12 mouse cellular contexts compared by ENCODE assay signal in the genomic region with DNA sequence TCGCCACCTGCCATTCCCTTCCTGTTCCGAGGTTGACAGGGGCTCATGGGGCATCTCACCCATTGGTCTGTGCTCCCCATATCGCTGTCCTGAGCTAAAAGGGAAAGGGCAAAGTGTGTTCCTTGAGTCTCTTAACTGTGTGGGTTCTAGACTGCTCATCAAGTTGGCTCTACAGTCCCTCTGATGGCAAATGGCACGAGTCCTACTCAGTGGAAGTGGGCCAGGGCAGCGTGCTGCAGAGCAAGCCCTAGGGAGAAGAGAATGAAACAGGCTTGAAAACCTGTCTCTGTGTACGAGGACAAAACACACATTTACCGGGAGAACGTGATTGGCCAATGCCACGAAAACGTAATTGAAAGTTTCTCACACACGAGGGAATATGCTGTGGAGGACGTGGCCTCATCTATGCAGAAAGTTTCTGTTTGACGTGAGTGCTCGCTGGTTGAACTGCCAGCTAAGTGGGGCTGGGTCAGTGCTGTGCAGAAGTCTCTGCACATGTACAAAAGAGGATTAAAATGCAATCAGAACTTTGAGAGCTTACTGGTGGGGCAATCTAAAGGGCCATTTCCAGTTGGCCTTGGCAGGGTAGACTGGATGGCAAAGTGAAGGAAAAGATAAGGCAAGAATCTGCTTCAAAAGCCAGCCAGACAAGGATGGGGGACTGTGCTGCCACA.
DNase-seq lines count a peak whose midpoint lies in the region; ATAC-seq lines count a peak whose summit lies in the region.
"Had no signal": no experiment of that assay in that cellular context is flagged by ENCODE, and none has a peak within 500 bp of the region (broad histone marks: within the 10 kb centered on the region; RNA-seq: fewer than 3 reads in every experiment).

No protein-coding gene starts in this region.

- peak; percentile 66 to 71 for DNase-seq in cerebellum, postnatal 10 days
- DNase-seq in cerebellum, adult 11 months = no peak
- DNase-seq in kidney, adult 8-10 months = no peak
- peak; percentile 73 for DNase-seq in NIH3T3 (ENCODE audit: low read depth)
- no peak for DNase-seq in testis, postnatal 10 days (ENCODE audit: low spot score)
- no peak for DNase-seq in layer of hippocampus, postnatal 36 days
- DNase-seq: embryo, embryonic 11 days; spleen, adult 18-20 months; thymus, adult 2 months had no signal

- H3K4me2 ChIP-seq in kidney, embryonic 14.5 days (replicated peaks; ENCODE audit: low read depth, low read length) = no peak overlapping the region
- H3K4me2 ChIP-seq in heart, embryonic 16.5 days (ENCODE audit: low read depth, low read length) = peak overlapping the region; percentile 29; the same call in 1 of the 2 replicates

- H3K27ac ChIP-seq in kidney, embryonic 14.5 days (ENCODE audit: low read depth, low read length) = peak overlapping the region; percentile 26; the same call in 1 of the 2 replicates
- peak overlapping the region; percentile 81 for H3K27ac ChIP-seq in heart, embryonic 16.5 days (ENCODE audit: low read length)
- H3K27ac ChIP-seq: heart, adult 2 months had no signal

- H3K4me1 ChIP-seq in kidney, embryonic 14.5 days (ENCODE audit: control insufficient read depth, insufficient read depth, low read length) = no peaks in the 10 kb centered on the region
- peaks cover 19% of the 10 kb centered on the region for H3K4me1 ChIP-seq in heart, embryonic 16.5 days (ENCODE audit: control insufficient read depth, insufficient read depth, low read length)

- no peak overlapping the region for H3K9ac ChIP-seq in kidney, embryonic 14.5 days (ENCODE audit: low read depth, low read length)
- H3K9ac ChIP-seq in heart, embryonic 16.5 days (ENCODE audit: low read length) = no peak overlapping the region

- H3K9me3 ChIP-seq in kidney, embryonic 14.5 days (ENCODE audit: control insufficient read depth, low read length) = no peaks in the 10 kb centered on the region
- H3K9me3 ChIP-seq in heart, embryonic 16.5 days (replicated peaks; ENCODE audit: control insufficient read depth, low read length) = no peaks in the 10 kb centered on the region

- H3K36me3 ChIP-seq in kidney, embryonic 14.5 days (ENCODE audit: control insufficient read depth, insufficient read depth, low read length) = no peaks in the 10 kb centered on the region
- H3K36me3 ChIP-seq in heart, embryonic 16.5 days (ENCODE audit: control insufficient read depth, insufficient read depth) = no peaks in the 10 kb centered on the region

- 86% methylated on average over 14 of the region's 14 CpGs for WGBS in kidney, embryonic 14.5 days
- 64% methylated on average over 14 of the region's 14 CpGs for WGBS in heart, embryonic 16.5 days

- no peaks in the 10 kb centered on the region for H3K27me3 ChIP-seq in kidney, embryonic 14.5 days (ENCODE audit: control insufficient read depth, insufficient read depth, low read length)
- no peaks in the 10 kb centered on the region for H3K27me3 ChIP-seq in heart, embryonic 16.5 days (ENCODE audit: control insufficient read depth, insufficient read depth, low read length)

- ATAC-seq in kidney, embryonic 14.5 days (ENCODE audit: low FRiP score, low TSS enrichment) = no peak
- ATAC-seq in heart, embryonic 16.5 days (replicated peaks; ENCODE audit: extremely low read depth, insufficient read depth, low FRiP score) = no peak; the same call in 1 of the 2 replicates

- H3K4me3 ChIP-seq in kidney, embryonic 14.5 days (ENCODE audit: low read length) = no peak overlapping the region
- H3K4me3 ChIP-seq in heart, embryonic 16.5 days (ENCODE audit: low read length) = no peak overlapping the region
- H3K4me3 ChIP-seq: heart, adult 2 months had no signal

Comparison
In these comparisons a context has a peak if more than half of its experiments do, and no peak if none do; other contexts are left out.
1. DNase-seq: peak in cerebellum, postnatal 10 days (2 of 2) and NIH3T3 (single experiment); none in cerebellum, adult 11 months (single experiment), kidney, adult 8-10 months (0 of 2), testis, postnatal 10 days (single experiment) and layer of hippocampus, postnatal 36 days (0 of 2).